Mouse (Mus musculus) mature B cell (primary cell): ENCODE measurements around the gene Vmn1r221.
"Not testable (repeated sequence)": the region's sequence is repeated elsewhere in the genome, so short reads cannot be mapped to it uniquely, and the experiment has no call there.

Experiments used
- in situ Hi-C: fragments of 300-500 bp; cut with MboI; formaldehyde crosslinking; loops from 2 replicates; pipeline ENCODE4 v1.14.3; 2019

Vmn1r221 gene

GRCm38 (mm10) chr13:23213827-23214226 is at the start of gene Vmn1r221:
TSS of gene Vmn1r221 (plus strand) at chr13:23214127.
- in situ Hi-C loops = not testable (repeated sequence)

DNA sequence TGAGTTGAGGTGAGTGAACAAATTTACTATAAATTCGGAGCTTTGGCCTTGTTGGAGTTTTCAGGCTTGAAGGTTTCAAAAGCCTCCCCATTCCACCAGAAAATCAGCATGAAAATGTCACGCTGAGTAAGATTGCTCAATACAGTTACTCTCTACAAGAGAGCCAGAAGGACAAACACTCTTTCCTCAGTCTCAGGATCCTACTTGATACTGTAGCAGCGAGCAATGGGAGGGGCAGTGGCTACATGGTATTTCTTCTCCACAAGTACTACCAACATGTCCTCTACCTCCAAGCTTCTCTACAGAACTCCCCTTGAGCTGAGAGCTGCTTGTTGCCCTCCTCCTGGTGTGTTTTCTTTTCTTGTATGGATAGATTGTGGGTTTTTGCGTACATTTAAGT is 47.5 kb upstream of the Vmn1r221 start:
- in situ Hi-C loops = not testable (repeated sequence)

DNA sequence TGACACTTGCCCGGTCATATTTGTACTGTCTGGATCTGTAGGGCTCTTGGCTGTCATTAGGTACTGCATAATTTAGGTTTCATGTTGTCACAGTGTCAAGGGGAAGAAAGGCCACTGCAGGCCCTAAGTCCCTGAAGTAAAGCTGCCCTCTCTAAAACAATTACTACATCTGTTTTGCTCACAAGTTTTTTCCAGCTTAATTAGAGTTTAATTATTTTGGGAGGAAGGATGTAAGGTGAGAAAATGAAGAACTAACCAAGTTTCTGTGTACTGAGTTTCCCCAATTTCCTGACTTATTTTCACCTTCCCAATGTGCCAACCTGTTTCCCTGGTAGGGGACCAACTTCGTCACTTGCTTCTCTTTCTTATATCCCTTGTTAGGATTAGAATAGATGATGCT is 26.1 kb upstream of the Vmn1r221 start, which contains the start of gene Vmn1r220:
Gene Vmn1r220, minus strand, starts transcription at position 101 of the 400 bp plus-strand sequence.
- in situ Hi-C loops = no loop called here

DNA sequence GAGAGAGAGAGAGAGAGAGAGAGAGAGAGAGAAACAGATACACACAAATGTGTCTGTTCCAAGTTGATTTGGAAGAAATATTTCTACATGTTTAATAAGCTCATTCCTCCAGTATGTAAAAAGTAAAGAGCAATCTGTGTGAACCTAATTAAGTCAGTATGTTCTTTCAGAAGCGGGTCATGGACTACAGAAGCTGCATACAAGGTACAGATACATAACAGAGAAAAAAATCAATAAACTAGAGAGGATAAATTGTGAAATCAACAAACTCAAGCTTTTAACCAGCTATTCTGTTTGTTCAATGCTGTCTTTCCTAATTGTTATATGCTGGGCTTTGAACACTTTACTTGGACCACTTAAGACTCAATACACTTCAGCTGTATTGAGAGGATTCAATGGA is 10.0 kb upstream of the Vmn1r221 start:
- in situ Hi-C loops = not testable (repeated sequence)

GRCm38 (mm10) chr13:23235847-23236246 is 21.9 kb downstream of the Vmn1r221 start, which contains the start of gene Vmn1r222:
TSS of gene Vmn1r222 (minus strand) at chr13:23235947.
- in situ Hi-C loops = not testable (repeated sequence)

- in situ Hi-C loops = not testable (repeated sequence)
Measured at GRCm38 (mm10) chr13:23246834-23247233, 32.9 kb downstream of the Vmn1r221 start, which contains the start of gene Vmn1r223. TSS of gene Vmn1r223 (plus strand) at chr13:23247134.

- in situ Hi-C loops = no loop called here
Measured at GRCm38 (mm10) chr13:23258546-23259048, 44.7 kb downstream of the Vmn1r221 start.

- in situ Hi-C loops = not testable (repeated sequence)
Measured at GRCm38 (mm10) chr13:23268606-23269005, 54.7 kb downstream of the Vmn1r221 start.

GRCm38 (mm10) chr13:23269127-23269526 is 55.2 kb downstream of the Vmn1r221 start:
- in situ Hi-C loops = not testable (repeated sequence)

- in situ Hi-C loops = no loop called here
Measured at GRCm38 (mm10) chr13:23269681-23270080, 55.8 kb downstream of the Vmn1r221 start.

- in situ Hi-C loops = no loop called here
Measured at GRCm38 (mm10) chr13:23270321-23271101, 56.6 kb downstream of the Vmn1r221 start.
